Mouse (Mus musculus): ENCODE results near the gene Ttc17. TPM values are rescaled to one million over a fixed set of nuclear protein-coding genes. Genes with fewer than 3 reads are reported as not detected.

Ttc17 gene
- total RNA-seq, 2 experiments from 2014 or later, result 33.7 to 34.2 TPM

GRCm38 (mm10) chr2:94302393-94302792 lies 104.1 kb downstream of the Ttc17 start:
- no peak for DNase-seq (ENCODE audit: low spot score in 2 of 2)

- no peak for DNase-seq (ENCODE audit: low spot score in 2 of 2)
These were observed 104.7 kb downstream of the Ttc17 start for GRCm38 (mm10) chr2:94301749-94302148.

- DNase-seq (ENCODE audit: low spot score in 2 of 2), result no peak
These were observed 109.0 kb downstream of the Ttc17 start for GRCm38 (mm10) chr2:94297467-94297866.

- peak; percentile 79 for DNase-seq (ENCODE audit: low spot score in 2 of 2)
These were observed 116.0 kb downstream of the Ttc17 start for GRCm38 (mm10) chr2:94290483-94290882.

- DNase-seq (ENCODE audit: low spot score in 2 of 2), result no peak
These were observed 116.8 kb downstream of the Ttc17 start for GRCm38 (mm10) chr2:94289659-94290058.

GRCm38 (mm10) chr2:94289169-94289568 lies 117.3 kb downstream of the Ttc17 start:
- peak in 1 of 2 experiments; percentile 14 for DNase-seq (ENCODE audit: low spot score in 2 of 2)

GRCm38 (mm10) chr2:94288086-94288485 lies 118.4 kb downstream of the Ttc17 start:
- DNase-seq (ENCODE audit: low spot score in 2 of 2), result no peak

- no peak for DNase-seq (ENCODE audit: low spot score in 2 of 2)
These were observed 119.1 kb downstream of the Ttc17 start for GRCm38 (mm10) chr2:94287435-94287834.

GRCm38 (mm10) chr2:94283526-94283925 lies 123.0 kb downstream of the Ttc17 start:
- DNase-seq (ENCODE audit: low spot score in 2 of 2), result no peak

GRCm38 (mm10) chr2:94279596-94279995 lies 126.9 kb downstream of the Ttc17 start:
- DNase-seq (ENCODE audit: low spot score in 2 of 2), result no peak

- no peak for DNase-seq (ENCODE audit: low spot score in 2 of 2)
These were observed 130.4 kb downstream of the Ttc17 start for GRCm38 (mm10) chr2:94276103-94276502.

GRCm38 (mm10) chr2:94275658-94276057 lies 130.8 kb downstream of the Ttc17 start:
- DNase-seq (ENCODE audit: low spot score in 2 of 2), result no peak

- peak; percentile 75 to 83 for DNase-seq (ENCODE audit: low spot score in 2 of 2)
These were observed 133.1 kb downstream of the Ttc17 start for GRCm38 (mm10) chr2:94273154-94274021.

GRCm38 (mm10) chr2:94271176-94271575 lies 135.3 kb downstream of the Ttc17 start:
- DNase-seq (ENCODE audit: low spot score in 2 of 2), result no peak

- no peak for DNase-seq (ENCODE audit: low spot score in 2 of 2)
These were observed 137.7 kb downstream of the Ttc17 start for GRCm38 (mm10) chr2:94268835-94269234.

GRCm38 (mm10) chr2:94267213-94267850 lies 139.2 kb downstream of the Ttc17 start:
- DNase-seq (ENCODE audit: low spot score in 2 of 2), result no peak

GRCm38 (mm10) chr2:94266381-94267160 lies 139.9 kb downstream of the Ttc17 start:
- no peak for DNase-seq (ENCODE audit: low spot score in 2 of 2)

- peak in 1 of 2 experiments; percentile 45 for DNase-seq (ENCODE audit: low spot score in 2 of 2)
These were observed 141.0 kb downstream of the Ttc17 start for GRCm38 (mm10) chr2:94265221-94266191.

GRCm38 (mm10) chr2:94264631-94265098 lies 141.8 kb downstream of the Ttc17 start:
- DNase-seq (ENCODE audit: low spot score in 2 of 2), result peak in 1 of 2 experiments; percentile 30

- no peak for DNase-seq (ENCODE audit: low spot score in 2 of 2)
These were observed 142.5 kb downstream of the Ttc17 start for GRCm38 (mm10) chr2:94264006-94264405.

Data from left cerebral cortex, adult 18-20 months (tissue).